Mouse (Mus musculus) thymus, postnatal 0 days (tissue): ENCODE results near the gene Dapk2. TPM values are rescaled to one million over a fixed set of nuclear protein-coding genes. Genes with fewer than 3 reads are reported as not detected.
A peak's percentile ranks its signal among the peaks of the same experiment; 100 is the strongest.

ENCODE experiments used
- DNase-seq: peaks from one replicate; pipeline ENCODE4 v3.0.0-alpha.2; 2015; ENCODE audit warnings: low spot score
- polyA plus RNA-seq: library from polyadenylated mRNA; unstranded; fragments of >200 nt; fragmentation: Nextera tagmentation; extraction: Ambion mirVana; gene quantifications from 2 replicates; pipeline ENCODE4 v1.2.1, GENCODE M21; 2015

The Dapk2 gene
- polyA plus RNA-seq, 1 experiment from 2014 or later = 4.7 TPM

DNA sequence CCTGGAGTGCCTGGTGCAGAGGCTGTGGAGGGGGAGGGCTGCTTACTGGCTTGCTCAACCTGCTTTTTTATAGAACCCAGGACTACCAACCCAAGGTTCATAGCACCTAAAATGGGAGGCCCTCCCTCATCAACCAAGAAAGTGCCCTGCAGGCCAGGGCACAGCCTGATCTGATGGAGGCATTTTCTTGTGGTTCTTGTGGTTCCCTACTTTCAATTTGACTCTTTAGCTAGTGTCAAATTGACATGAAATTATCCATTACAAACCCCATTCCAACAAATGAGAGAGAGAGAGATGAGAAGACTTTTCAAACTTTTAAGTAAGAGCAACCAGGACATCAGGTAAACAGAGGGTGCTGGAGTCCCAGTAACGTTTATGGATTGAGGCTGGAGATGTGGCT lies 15.8 kb upstream of the Dapk2 start:
- no peak for DNase-seq

- peak; percentile 81 for DNase-seq
Measured at GRCm38 (mm10) chr9:66144248-66144647, 13.8 kb upstream of the Dapk2 start.

DNA sequence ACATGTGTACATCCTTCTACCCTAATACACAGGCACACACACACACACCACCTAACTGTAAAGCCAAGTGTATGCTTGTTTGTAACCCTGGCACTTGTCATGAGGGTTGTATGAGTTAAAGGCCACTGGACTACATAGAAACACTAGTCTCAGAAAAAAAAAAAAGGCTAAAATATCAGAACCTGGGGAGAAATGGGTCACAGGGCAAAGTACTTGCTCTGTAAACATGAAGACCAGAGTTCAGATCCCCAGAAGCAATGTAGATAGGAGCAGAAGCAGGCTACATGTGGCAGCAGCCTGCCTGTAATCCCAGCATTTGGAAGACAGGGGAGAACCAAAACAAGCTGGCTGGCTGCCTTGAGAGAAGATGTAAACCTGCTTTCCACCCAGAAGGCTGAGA lies 11.9 kb upstream of the Dapk2 start:
- DNase-seq = no peak

DNA sequence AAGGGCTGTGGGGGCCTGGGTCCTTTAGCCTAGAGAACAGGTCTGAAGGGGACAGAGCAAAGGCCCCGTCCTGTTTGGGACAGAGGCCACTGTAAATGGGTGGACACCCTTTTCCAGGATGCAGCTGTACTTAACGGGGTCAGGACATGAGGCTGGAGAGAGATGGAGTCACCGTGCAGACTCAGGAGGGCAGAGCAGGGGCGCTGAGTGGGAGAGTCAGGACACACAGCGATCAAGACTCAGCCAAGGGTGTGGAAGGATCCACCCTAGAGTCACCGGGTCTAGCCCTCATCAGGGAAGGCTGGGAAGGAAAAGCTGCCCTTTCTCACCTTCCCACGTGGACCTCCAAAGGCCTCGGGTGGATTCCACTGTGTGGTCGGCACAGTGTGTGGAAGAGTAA lies 6.0 kb upstream of the Dapk2 start:
- DNase-seq = no peak

DNA sequence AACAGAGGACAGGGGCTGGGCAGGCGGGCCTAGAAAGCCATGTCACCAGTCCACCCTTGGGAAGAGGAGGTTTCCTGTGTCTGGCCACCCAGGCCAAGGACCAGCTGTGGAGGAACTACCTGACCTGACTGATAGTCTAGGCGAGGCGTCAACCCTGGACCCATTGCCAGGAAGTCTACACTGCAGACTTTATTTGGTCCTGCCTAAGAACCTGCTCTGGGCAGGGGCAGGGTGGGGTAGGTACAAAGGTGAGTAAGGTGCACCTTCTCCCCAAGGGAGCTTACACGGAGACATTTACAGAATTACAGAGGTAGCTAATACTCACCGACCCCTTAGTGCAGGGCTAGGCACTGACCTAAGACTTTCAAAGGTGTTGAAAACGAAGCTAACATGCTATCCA lies 4.4 kb upstream of the Dapk2 start:
- DNase-seq = no peak

DNA sequence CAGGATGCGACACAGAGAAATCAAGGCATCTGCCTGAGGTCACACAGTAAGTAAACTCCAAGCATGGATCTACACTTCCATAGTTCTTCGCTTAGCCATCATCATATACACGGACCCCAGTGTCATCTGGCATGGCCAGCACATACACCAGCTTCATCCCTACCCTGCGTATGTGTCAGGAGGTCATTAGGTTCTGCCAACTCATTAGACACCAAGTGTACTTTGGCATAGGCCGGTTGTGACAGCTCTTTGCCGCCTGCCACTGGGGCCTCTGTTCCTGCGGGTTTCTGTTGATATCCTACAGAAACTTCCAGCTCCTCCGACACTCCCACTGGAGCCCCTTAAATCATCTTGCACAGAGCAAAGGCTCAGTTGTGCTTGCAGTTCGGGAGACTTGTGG lies 4.0 kb upstream of the Dapk2 start:
- DNase-seq = no peak

DNA sequence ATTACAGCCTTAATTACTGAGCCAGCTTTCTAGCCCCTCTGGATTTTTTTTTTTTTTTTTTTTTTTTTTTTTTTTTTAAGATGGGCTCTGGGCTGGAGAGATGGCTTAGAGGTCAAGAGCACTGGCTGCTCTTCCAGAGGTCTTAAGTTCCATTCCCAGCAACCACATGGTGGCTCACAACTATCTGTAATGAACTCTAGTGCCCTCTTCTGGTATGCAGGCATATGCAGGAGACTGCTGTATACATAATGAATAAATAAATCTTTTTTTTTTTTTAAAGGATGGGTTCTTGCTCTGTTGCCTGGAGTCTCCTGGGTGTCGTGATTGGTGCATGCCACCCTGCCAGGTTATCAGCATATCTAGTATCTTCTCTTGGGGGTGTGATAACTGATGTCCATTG lies 2.5 kb upstream of the Dapk2 start:
- DNase-seq = no peak

- DNase-seq = no peak
Measured at GRCm38 (mm10) chr9:66158885-66159430, 935 bp downstream of the Dapk2 start.

DNA sequence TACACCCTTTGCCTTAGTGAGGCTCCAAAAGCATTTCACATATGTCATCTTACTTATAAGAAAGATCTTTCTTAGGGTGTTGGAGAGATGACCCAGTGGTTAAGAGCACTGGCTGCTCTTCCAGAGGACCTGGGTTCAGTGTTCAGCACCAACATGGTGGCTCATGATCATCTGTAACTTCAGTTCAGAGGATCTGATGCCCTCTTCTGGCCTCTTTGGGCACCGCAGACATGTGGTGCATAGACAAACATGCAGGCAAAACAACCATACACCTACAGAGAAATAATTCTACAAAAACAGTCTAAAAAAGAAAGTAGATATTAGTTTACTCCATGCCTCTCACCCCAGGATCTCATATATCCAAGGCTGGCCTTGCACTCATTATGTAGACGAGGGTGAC lies 2.1 kb downstream of the Dapk2 start:
- no peak for DNase-seq

DNA sequence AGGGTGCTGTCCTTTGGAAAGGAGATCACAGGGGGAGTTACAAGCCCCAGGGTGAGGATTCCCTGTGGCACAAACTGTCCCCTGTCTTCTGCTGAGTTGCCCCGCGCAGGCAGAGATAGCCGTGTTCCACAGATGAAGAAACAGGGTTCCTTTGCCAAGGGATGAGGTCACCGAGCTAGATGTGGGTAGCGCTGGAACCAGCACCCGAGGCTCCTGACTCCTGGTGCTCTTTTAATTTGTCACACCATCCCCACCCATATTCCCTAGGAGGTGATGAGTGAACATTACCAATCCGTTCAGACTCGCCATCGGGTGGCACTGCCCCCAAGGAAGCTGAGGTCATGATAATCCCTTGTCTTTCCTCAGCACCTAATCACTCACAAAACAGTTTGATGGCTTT lies 5.0 kb downstream of the Dapk2 start:
- DNase-seq = no peak

GRCm38 (mm10) chr9:66167222-66167621 lies 9.2 kb downstream of the Dapk2 start:
- DNase-seq = no peak

GRCm38 (mm10) chr9:66168233-66168632 lies 10.2 kb downstream of the Dapk2 start:
- no peak for DNase-seq

- no peak for DNase-seq
Measured at GRCm38 (mm10) chr9:66170506-66170905, 12.5 kb downstream of the Dapk2 start.

DNA sequence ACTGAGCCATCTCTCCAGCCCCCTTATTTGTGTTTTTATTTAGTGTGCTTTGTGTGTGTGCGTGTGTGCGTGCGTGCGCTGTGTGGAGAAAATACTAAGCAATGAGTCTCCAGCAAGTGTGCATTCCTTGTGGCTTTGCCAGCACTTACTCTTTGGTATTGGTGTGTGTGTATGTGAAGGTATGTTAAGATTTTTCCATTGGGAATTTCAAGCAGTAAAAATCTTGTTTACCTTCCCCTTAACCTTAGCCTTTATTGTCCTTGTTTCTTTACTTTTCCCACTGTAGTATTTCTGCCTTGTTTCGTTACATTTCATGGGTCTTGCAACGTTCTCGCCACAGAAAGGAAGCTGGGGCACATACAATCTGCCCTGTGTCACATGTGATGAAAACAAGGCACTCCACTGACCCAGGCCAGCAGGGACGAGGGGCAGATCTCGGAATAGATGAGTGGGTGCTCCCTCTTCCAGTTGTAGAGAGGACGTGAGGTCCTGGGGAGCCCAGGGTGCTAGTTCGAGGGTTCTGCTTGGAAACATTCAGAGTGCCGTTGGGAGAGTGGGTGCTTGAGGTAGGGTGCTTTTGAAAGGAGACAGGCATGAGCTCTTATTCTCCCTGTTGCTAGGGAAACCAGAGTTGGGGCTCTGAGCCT lies 13.4 kb downstream of the Dapk2 start:
- DNase-seq = no peak

DNA sequence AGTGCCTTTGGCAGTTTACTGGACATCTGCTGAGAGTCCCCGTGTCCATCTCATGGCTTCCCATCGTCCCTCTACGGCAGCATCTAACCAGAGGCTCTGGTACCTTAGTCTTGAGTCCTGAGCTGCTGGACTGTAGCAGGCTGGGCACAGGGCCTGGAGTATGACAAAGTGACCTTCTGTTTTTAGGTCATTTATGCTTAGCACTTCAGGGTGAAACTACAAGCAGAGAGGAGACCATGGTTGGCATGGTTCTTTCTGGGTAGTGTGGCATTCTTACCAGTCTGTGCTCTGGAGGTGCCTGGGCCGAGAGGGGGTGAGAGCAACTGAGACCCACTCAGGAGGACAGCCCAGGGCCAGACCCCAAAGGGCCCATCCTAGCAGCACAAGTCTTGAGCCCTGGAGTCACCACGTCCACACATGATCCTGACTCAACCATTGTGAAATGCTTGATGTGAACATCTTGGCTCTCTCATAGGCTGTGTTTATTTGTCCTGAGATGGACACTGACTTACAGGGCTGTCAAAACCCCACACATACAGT lies 15.4 kb downstream of the Dapk2 start:
- DNase-seq = no peak

DNA sequence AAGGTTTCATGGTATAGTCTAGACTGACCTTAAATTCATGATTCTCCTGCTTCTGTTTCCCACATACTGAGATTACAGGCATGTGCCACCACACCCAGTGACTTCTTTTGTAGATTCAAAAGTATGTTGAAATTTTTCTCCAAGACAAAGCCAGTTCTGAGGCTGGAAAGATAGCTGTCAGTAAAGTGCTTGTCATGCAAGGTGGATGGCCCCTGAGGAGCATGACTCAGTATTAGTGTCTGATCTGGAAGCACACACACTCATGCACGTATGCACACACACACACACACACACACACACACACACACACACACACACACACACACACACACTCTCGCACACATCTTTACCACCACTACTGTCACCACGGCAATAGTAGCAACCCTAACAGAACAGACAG lies 17.0 kb downstream of the Dapk2 start:
- DNase-seq = no peak

GRCm38 (mm10) chr9:66177975-66178374 lies 20.0 kb downstream of the Dapk2 start:
- no peak for DNase-seq

DNA sequence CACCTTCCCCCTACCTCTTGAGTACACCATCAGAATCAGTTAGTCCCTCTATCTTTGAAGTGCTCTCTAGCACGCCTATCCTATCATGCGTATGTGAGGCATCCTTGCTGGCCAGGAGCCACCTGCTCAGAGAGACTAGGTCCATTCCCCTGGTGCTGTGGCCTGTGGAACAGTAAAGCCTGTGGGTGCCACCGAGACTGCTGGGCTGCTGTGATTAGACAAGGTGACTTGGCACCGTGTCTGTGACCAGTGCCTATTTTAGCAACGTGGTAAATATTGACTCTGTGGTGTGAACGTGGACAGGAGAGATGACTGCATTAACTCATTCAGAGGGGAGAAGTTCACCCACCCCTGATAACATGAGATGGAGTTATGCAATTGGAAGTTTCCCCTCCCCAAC lies 21.8 kb downstream of the Dapk2 start:
- DNase-seq = no peak

DNA sequence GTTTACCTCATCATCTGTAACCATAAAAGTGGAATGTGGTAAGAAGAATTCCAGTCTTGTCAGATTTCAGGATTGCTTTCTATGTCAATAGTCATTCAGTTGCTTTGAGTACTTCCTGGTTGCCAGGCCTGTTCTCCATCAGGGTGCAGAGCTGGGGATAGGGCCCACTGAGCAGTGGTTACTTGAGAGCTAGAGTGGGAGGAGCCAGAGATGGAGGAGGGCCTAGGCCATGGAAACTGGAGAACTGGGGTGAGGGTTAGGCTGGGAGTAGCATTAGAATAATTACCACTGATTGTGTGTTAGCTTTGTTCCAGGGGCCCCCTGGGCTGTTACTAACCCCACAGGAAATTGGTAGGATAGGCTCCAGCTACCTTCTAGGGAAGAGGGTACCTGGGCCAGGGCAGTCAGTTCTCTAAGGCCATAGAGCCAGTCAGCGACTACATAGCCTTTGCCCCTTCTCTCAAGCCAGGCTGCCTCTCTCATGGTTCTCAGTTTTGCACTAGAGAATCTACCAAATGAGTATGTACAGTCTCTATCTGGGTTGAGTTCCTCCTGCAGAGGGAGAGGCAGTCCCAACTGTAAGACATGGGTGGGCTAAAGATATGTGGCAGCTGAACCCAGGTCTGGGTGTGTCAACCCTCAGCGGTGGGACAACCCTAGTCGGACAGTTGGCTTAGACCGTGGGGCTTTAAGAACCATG lies 23.3 kb downstream of the Dapk2 start:
- DNase-seq = no peak

DNA sequence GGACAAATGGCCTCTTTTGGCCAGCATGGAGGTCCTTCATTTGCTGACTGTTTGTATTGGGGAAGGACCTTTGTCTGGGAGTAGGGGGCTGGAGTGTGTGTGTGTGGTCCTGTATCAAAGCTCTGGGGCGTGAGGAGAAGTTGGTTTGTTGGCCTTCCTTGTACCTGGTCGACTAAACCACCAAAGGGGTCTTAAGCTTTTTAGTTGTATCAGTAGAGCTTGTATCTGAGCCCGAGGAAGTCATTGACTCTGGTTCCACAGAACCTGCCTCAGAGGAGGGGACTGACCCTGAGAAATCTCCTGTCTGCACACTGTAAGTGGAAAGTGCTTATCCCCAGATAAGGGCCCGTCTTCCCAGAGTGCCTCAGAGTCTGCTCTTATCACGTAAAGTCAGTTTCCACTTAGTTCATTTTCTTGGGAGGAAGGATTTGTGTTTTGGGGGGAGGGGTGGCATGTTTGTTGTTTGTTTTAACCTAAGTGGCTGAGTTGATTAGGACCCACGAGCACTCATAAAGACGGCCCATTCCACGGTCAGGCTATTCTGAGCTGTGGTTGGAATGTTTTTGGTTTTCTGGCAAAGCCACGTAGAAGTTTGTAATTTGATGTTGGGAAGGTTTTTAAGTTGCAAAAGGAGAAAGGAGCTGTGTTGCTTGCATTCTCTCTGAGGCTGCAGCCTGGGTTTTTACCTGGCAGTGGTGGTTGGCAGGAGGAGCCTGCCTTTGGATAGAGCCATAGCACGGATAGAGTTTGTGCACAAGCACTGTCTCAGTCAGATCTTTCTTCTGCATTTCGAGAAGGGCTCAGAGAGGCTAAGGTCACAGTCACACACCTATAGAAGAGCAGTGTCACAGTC lies 24.0 kb downstream of the Dapk2 start:
- no peak for DNase-seq

- no peak for DNase-seq
Measured at GRCm38 (mm10) chr9:66182679-66182993, 24.6 kb downstream of the Dapk2 start.

DNA sequence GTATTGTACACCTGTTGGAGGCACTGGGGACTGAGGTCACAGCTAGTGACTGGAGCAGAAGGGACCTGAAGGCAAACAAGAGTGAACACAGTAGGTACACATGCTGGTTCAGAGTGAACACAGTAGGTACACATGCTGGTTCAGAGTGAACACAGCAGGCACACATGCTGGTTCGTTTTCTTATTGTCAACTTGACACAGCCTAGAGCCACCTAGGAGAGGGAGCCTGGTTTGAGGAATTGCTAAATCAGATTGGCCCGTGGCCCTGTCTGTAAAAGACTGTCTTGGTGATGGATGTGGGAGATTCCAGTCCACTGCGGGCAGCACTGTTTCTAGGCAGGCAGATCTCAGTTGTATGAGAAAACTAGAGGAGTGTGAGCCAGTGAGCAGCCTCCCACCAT lies 25.0 kb downstream of the Dapk2 start:
- no peak for DNase-seq
